Mouse (Mus musculus): ENCODE results near the gene Tmem98. TPM values are rescaled to one million over a fixed set of nuclear protein-coding genes. Genes with fewer than 3 reads are reported as not detected.
A peak's percentile ranks its signal among the peaks of the same experiment; 100 is the strongest.

Tmem98 gene
- 148 and 156 TPM in 2 replicates for polyA plus RNA-seq (2015; fragmentation: Nextera tagmentation; extraction: Ambion mirVana)

- H3K4me2 ChIP-seq (replicated peaks; ENCODE audit: low read depth) = peak within 1 kb of the TSS; percentile 90
- TF ChIP-seq CTCF (IDR thresholded peaks at IDR 0.05; ENCODE audit: low read depth) = no peak
- ATAC-seq = peak; percentile 36
- H3K27ac ChIP-seq (ENCODE audit: low read depth, low read length) = peak within 1 kb of the TSS; percentile 86
- peaks cover 16% of the 10 kb centered on the region for H3K36me3 ChIP-seq (ENCODE audit: control insufficient read depth, insufficient read depth)
- no peaks in the 10 kb centered on the region for H3K27me3 ChIP-seq (replicated peaks; ENCODE audit: control insufficient read depth, insufficient read depth, low read length)
- H3K4me3 ChIP-seq (ENCODE audit: low read depth, low read length) = peak within 1 kb of the TSS; percentile 49
- no peaks in the 10 kb centered on the region for H3K9me3 ChIP-seq (ENCODE audit: control insufficient read depth)
- H3K4me1 ChIP-seq (replicated peaks; ENCODE audit: control insufficient read depth, insufficient read depth, low read length) = peaks cover 8% of the 10 kb centered on the region; the same call in 1 of the 2 replicates
- WGBS = under 1% methylated on average over 44 of the region's 54 CpGs
- H3K9ac ChIP-seq (ENCODE audit: low read depth, low read length) = peak within 1 kb of the TSS; percentile 63
Measured at GRCm38 (mm10) chr11:80809993-80810821, at the start of gene Tmem98. Gene Tmem98 (plus strand): TSS chr11:80810175.

DNA sequence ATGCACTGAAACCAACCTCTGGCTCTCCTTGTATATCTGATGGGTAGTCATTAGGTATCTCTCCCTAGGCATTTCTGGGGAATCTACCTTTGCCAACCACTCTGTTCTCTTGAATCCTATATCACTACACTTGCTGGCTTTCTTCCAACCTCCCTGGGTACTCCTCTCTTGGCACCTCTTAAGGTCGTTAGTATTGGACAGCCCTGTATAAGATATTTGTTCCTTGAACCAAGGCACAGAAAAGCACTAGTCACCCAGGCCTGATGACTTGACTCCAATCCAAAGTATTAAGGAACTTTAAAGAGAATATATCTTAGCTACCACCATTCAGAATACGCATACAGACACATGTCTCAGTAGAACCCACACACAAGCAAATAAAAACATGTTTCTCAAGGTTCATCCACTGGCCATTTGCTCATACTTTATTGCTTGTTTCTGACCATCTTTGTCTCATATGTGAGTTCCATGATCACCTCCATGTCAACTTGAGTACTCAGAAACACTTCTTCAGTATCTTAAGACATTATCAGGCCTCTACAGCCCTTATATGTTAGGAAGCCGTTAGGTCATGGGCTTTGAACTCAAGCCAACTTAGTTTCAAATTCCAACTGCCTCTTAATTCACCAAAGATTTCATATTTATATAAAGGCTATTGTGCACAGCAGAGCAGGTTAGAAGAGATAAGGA, 48.5 kb upstream of the Tmem98 start:
- no peak overlapping the region for H3K9ac ChIP-seq (ENCODE audit: low read depth, low read length)
- no peak for ATAC-seq
- H3K27ac ChIP-seq (ENCODE audit: low read depth, low read length) = no peak overlapping the region
- H3K4me2 ChIP-seq (replicated peaks; ENCODE audit: low read depth) = no peak overlapping the region
- H3K36me3 ChIP-seq (ENCODE audit: control insufficient read depth, insufficient read depth) = no peaks in the 10 kb centered on the region
- TF ChIP-seq CTCF (IDR thresholded peaks at IDR 0.05; ENCODE audit: low read depth) = no peak
- H3K4me1 ChIP-seq (replicated peaks; ENCODE audit: control insufficient read depth, insufficient read depth, low read length) = no peaks in the 10 kb centered on the region
- no peaks in the 10 kb centered on the region for H3K9me3 ChIP-seq (ENCODE audit: control insufficient read depth)
- H3K4me3 ChIP-seq (ENCODE audit: low read depth, low read length) = no peak overlapping the region
- WGBS = 60% methylated on average over 3 of the region's 3 CpGs
- no peaks in the 10 kb centered on the region for H3K27me3 ChIP-seq (replicated peaks; ENCODE audit: control insufficient read depth, insufficient read depth, low read length)

- no peaks in the 10 kb centered on the region for H3K36me3 ChIP-seq (ENCODE audit: control insufficient read depth, insufficient read depth)
- TF ChIP-seq CTCF (IDR thresholded peaks at IDR 0.05; ENCODE audit: low read depth) = no peak
- WGBS = 63% methylated on average over 4 of the region's 4 CpGs
- H3K4me1 ChIP-seq (replicated peaks; ENCODE audit: control insufficient read depth, insufficient read depth, low read length) = no peaks in the 10 kb centered on the region
- ATAC-seq = no peak
- H3K9ac ChIP-seq (ENCODE audit: low read depth, low read length) = no peak overlapping the region
- no peak overlapping the region for H3K4me2 ChIP-seq (replicated peaks; ENCODE audit: low read depth)
- H3K27ac ChIP-seq (ENCODE audit: low read depth, low read length) = no peak overlapping the region
- no peaks in the 10 kb centered on the region for H3K27me3 ChIP-seq (replicated peaks; ENCODE audit: control insufficient read depth, insufficient read depth, low read length)
- H3K4me3 ChIP-seq (ENCODE audit: low read depth, low read length) = no peak overlapping the region
- no peaks in the 10 kb centered on the region for H3K9me3 ChIP-seq (ENCODE audit: control insufficient read depth)
Measured at GRCm38 (mm10) chr11:80762066-80762465, 47.9 kb upstream of the Tmem98 start.

- Histone ChIP-seq H3K4me1 (replicated peaks; ENCODE audit: control insufficient read depth, insufficient read depth, low read length) (no peaks in the 10 kb centered on the region; the same call in 1 of the 2 replicates), H3K4me2 (replicated peaks; ENCODE audit: low read depth) (no peak overlapping the region), H3K9me3 (ENCODE audit: control insufficient read depth) (no peaks in the 10 kb centered on the region), H3K9ac (ENCODE audit: low read depth, low read length) (no peak overlapping the region), H3K27ac (ENCODE audit: low read depth, low read length) (no peak overlapping the region), H3K36me3 (ENCODE audit: control insufficient read depth, insufficient read depth) (no peaks in the 10 kb centered on the region; the same call in 1 of the 2 replicates), H3K27me3 (replicated peaks; ENCODE audit: control insufficient read depth, insufficient read depth, low read length) (no peaks in the 10 kb centered on the region), H3K4me3 (ENCODE audit: low read depth, low read length) (no peak overlapping the region)
- ATAC-seq = no peak
- no peak for TF ChIP-seq CTCF (IDR thresholded peaks at IDR 0.05; ENCODE audit: low read depth)
- WGBS = 88% methylated on average over 4 of the region's 4 CpGs
Measured at GRCm38 (mm10) chr11:80766068-80766467, 43.9 kb upstream of the Tmem98 start.

- H3K9me3 ChIP-seq (ENCODE audit: control insufficient read depth) = no peaks in the 10 kb centered on the region
- no peaks in the 10 kb centered on the region for H3K27me3 ChIP-seq (replicated peaks; ENCODE audit: control insufficient read depth, insufficient read depth, low read length)
- no peak overlapping the region for H3K9ac ChIP-seq (ENCODE audit: low read depth, low read length)
- H3K4me2 ChIP-seq (replicated peaks; ENCODE audit: low read depth) = no peak overlapping the region
- 64% methylated on average over 6 of the region's 6 CpGs for WGBS
- no peak for TF ChIP-seq CTCF (IDR thresholded peaks at IDR 0.05; ENCODE audit: low read depth)
- H3K4me1 ChIP-seq (replicated peaks; ENCODE audit: control insufficient read depth, insufficient read depth, low read length) = no peaks in the 10 kb centered on the region; the same call in 1 of the 2 replicates
- no peak overlapping the region for H3K27ac ChIP-seq (ENCODE audit: low read depth, low read length)
- no peak for ATAC-seq
- H3K4me3 ChIP-seq (ENCODE audit: low read depth, low read length) = no peak overlapping the region
- H3K36me3 ChIP-seq (ENCODE audit: control insufficient read depth, insufficient read depth) = no peaks in the 10 kb centered on the region; the same call in 1 of the 2 replicates
Measured at GRCm38 (mm10) chr11:80766472-80767319, 43.3 kb upstream of the Tmem98 start.

DNA sequence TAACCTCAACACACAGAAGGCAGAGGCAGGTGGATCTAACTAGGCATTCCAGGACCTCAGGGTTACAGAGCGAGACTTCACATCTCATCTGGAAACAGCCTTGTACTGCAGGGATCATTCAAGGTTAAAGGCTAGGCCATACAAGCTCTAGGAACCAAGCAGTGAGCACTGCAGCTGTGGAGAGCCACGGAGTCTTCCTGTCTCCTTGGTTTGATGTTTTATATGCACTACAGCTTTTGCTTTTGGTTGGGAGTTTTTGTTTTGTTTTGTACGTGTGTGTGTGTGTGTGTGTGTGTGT, 42.7 kb upstream of the Tmem98 start:
- 66% methylated on average over 3 of the region's 3 CpGs for WGBS
- ATAC-seq = no peak
- no peak overlapping the region for H3K4me3 ChIP-seq (ENCODE audit: low read depth, low read length)
- no peak for TF ChIP-seq CTCF (IDR thresholded peaks at IDR 0.05; ENCODE audit: low read depth)
- no peak overlapping the region for H3K27ac ChIP-seq (ENCODE audit: low read depth, low read length)
- no peaks in the 10 kb centered on the region for H3K9me3 ChIP-seq (ENCODE audit: control insufficient read depth)
- H3K27me3 ChIP-seq (replicated peaks; ENCODE audit: control insufficient read depth, insufficient read depth, low read length) = no peaks in the 10 kb centered on the region
- no peaks in the 10 kb centered on the region; the same call in 1 of the 2 replicates for H3K4me1 ChIP-seq (replicated peaks; ENCODE audit: control insufficient read depth, insufficient read depth, low read length)
- H3K4me2 ChIP-seq (replicated peaks; ENCODE audit: low read depth) = no peak overlapping the region
- H3K36me3 ChIP-seq (ENCODE audit: control insufficient read depth, insufficient read depth) = no peaks in the 10 kb centered on the region; the same call in 1 of the 2 replicates
- no peak overlapping the region for H3K9ac ChIP-seq (ENCODE audit: low read depth, low read length)

Data from intestine, postnatal 0 days (tissue).